ENCODE assay signal across 8 mouse cellular contexts in genomic region chr6:122560427-122560826, GRCm38 (mm10). TPM values are rescaled to one million over a fixed set of nuclear protein-coding genes. Genes with fewer than 3 reads are reported as not detected.
DNase-seq lines count a peak whose midpoint lies in the region; ATAC-seq and TF ChIP-seq lines count a peak whose summit lies in the region.

No protein-coding gene starts in this region.

- peak; percentile 54 to 73 for DNase-seq in cerebellum, postnatal 4 days (ENCODE audit: low spot score in 2 of 2)
- peak; percentile 71 for DNase-seq in gastrocnemius, adult 2 months
- peak; percentile 91 for DNase-seq in hindbrain, postnatal 0 days (ENCODE audit: low spot score)
- peak; percentile 60 to 75 for DNase-seq in left cerebral cortex, adult 18-20 months (ENCODE audit: low spot score in 2 of 2)
- peak; percentile 74 to 81 for DNase-seq in right cerebral cortex, adult 2 months (ENCODE audit: low spot score in 2 of 2)
- peak; percentile 77 for DNase-seq in urinary bladder, postnatal 25 days (ENCODE audit: low spot score)

- peak; percentile 85 for TF ChIP-seq CTCF in gastrocnemius, adult 2 months (IDR thresholded peaks at IDR 0.05)
- TF ChIP-seq CTCF in hindbrain, postnatal 0 days (IDR thresholded peaks at IDR 0.05; ENCODE audit: low read depth): peak; percentile 94

- H3K4me3 ChIP-seq in gastrocnemius, adult 2 months: no peak overlapping the region
- no peak overlapping the region for H3K4me3 ChIP-seq in hindbrain, postnatal 0 days (ENCODE audit: low read length)
- H3K4me3 ChIP-seq in megakaryocyte, embryonic 14.5 days (replicated peaks): peak overlapping the region; percentile 71

- H3K27ac ChIP-seq in gastrocnemius, adult 2 months: no peak overlapping the region
- no peak overlapping the region for H3K27ac ChIP-seq in hindbrain, postnatal 0 days

- 8% methylated on average over 17 of the region's 17 CpGs for WGBS in hindbrain, postnatal 0 days

- no peak overlapping the region for H3K9ac ChIP-seq in hindbrain, postnatal 0 days (replicated peaks; ENCODE audit: low read length)

- no peaks in the 10 kb centered on the region for H3K27me3 ChIP-seq in hindbrain, postnatal 0 days (ENCODE audit: insufficient read depth, low read length)
- H3K27me3 ChIP-seq in megakaryocyte, embryonic 14.5 days (replicated peaks): peaks cover 15% of the 10 kb centered on the region

- H3K9me3 ChIP-seq in hindbrain, postnatal 0 days (ENCODE audit: low read length): no peaks in the 10 kb centered on the region
- H3K9me3 ChIP-seq in megakaryocyte, embryonic 14.5 days: peaks cover 5% of the 10 kb centered on the region; the same call in 1 of the 2 replicates

- no peaks in the 10 kb centered on the region for H3K4me1 ChIP-seq in hindbrain, postnatal 0 days (ENCODE audit: insufficient read depth, low read length)
- H3K4me1 ChIP-seq in megakaryocyte, embryonic 14.5 days: peaks cover 36% of the 10 kb centered on the region

- intact Hi-C loops in gastrocnemius, adult 2 months (cut with DNase I): loop anchor here (5.0 kb wide), 1 partner anchor 42 kb away; the partner anchor contains the start of gene Apobec1

- peak overlapping the region; percentile 41 for H3K4me2 ChIP-seq in hindbrain, postnatal 0 days (ENCODE audit: low read depth, low read length)

- ATAC-seq in activated CD4-positive, CD25-positive, alpha-beta regulatory T cell, adult 4 months: peak; percentile 67
- ATAC-seq in hindbrain, postnatal 0 days: peak; percentile 57; the same call in 1 of the 2 replicates

- no peaks in the 10 kb centered on the region for H3K36me3 ChIP-seq in hindbrain, postnatal 0 days (ENCODE audit: insufficient read depth, low read length)
- H3K36me3 ChIP-seq in megakaryocyte, embryonic 14.5 days (replicated peaks; ENCODE audit: low read length): no peaks in the 10 kb centered on the region

RNA-seq across cellular contexts. Expression of gene Aicda, which starts 6.8 kb away (rescaled TPM):
- 1 to 10 TPM; 2.0 to 4.3 TPM for polyA plus RNA-seq in activated CD4-positive, CD25-positive, alpha-beta regulatory T cell, adult 4 months (2017; shearing (Covaris generic))
- total RNA-seq in gastrocnemius, adult 2 months (2021): not detected
- total RNA-seq in hindbrain, postnatal 0 days (2014; rRNA removed): 1.9 TPM in 1 of 2 replicates, not detected in the other
- polyA plus RNA-seq in hindbrain, postnatal 0 days (2015; fragmentation: Nextera tagmentation; extraction: Ambion mirVana): 0.38 and 0.67 TPM in 2 replicates
- not detected for total RNA-seq in left cerebral cortex, adult 18-20 months (2021)
- 0.07 and 0.69 TPM in 2 replicates for polyA plus RNA-seq in megakaryocyte, embryonic 14.5 days (2012; ENCODE audit: insufficient read depth, low replicate concordance)

RNA-seq across cellular contexts. Expression of gene Apobec1, which starts 41.8 kb away (rescaled TPM):
- 10 to 100 TPM; 24.5 to 28.7 TPM for polyA plus RNA-seq in activated CD4-positive, CD25-positive, alpha-beta regulatory T cell, adult 4 months (2017; shearing (Covaris generic))
- total RNA-seq in gastrocnemius, adult 2 months (2021): 1 to 10 TPM; 1.8 to 2.0 TPM
- 2.9 and 7.6 TPM in 2 replicates for total RNA-seq in hindbrain, postnatal 0 days (2014; rRNA removed)
- 1.6 and 2.1 TPM in 2 replicates for polyA plus RNA-seq in hindbrain, postnatal 0 days (2015; fragmentation: Nextera tagmentation; extraction: Ambion mirVana)
- total RNA-seq in left cerebral cortex, adult 18-20 months (2021): 1 to 10 TPM; 1.2 to 1.7 TPM
- polyA plus RNA-seq in megakaryocyte, embryonic 14.5 days (2012; ENCODE audit: insufficient read depth, low replicate concordance): 7.5 TPM in 1 of 2 replicates, not detected in the other

RNA-seq across cellular contexts. Expression of gene Gdf3, which starts 49.5 kb away (rescaled TPM):
- polyA plus RNA-seq in activated CD4-positive, CD25-positive, alpha-beta regulatory T cell, adult 4 months (2017; shearing (Covaris generic)): under 1 TPM; 0.20 to 0.37 TPM
- not detected for total RNA-seq in gastrocnemius, adult 2 months (2021)
- 1.1 and 1.6 TPM in 2 replicates for total RNA-seq in hindbrain, postnatal 0 days (2014; rRNA removed)
- polyA plus RNA-seq in hindbrain, postnatal 0 days (2015; fragmentation: Nextera tagmentation; extraction: Ambion mirVana): 0.19 and 0.29 TPM in 2 replicates
- not detected for total RNA-seq in left cerebral cortex, adult 18-20 months (2021)
- polyA plus RNA-seq in megakaryocyte, embryonic 14.5 days (2012; ENCODE audit: insufficient read depth, low replicate concordance): 0.07 TPM in 1 of 2 replicates, not detected in the other

RNA-seq across cellular contexts. Expression of gene Mfap5, which starts 54.8 kb away (rescaled TPM):
- polyA plus RNA-seq in activated CD4-positive, CD25-positive, alpha-beta regulatory T cell, adult 4 months (2017; shearing (Covaris generic)): not detected
- 10 to 100 TPM; 24.3 to 35.4 TPM for total RNA-seq in gastrocnemius, adult 2 months (2021)
- 2.7 and 13.2 TPM in 2 replicates for total RNA-seq in hindbrain, postnatal 0 days (2014; rRNA removed)
- polyA plus RNA-seq in hindbrain, postnatal 0 days (2015; fragmentation: Nextera tagmentation; extraction: Ambion mirVana): 5.0 and 5.6 TPM in 2 replicates
- under 1 TPM; 0.40 to 0.96 TPM for total RNA-seq in left cerebral cortex, adult 18-20 months (2021)
- polyA plus RNA-seq in megakaryocyte, embryonic 14.5 days (2012; ENCODE audit: insufficient read depth, low replicate concordance): not detected in 2 replicates
